Mouse (Mus musculus): Measurements from ENCODE around the gene Rcan3. TPM values are rescaled to one million over a fixed set of nuclear protein-coding genes. Genes with fewer than 3 reads are reported as not detected.

Gene Rcan3
- polyA plus RNA-seq, 1 experiment from 2014 or later, result 19.0 TPM

DNA sequence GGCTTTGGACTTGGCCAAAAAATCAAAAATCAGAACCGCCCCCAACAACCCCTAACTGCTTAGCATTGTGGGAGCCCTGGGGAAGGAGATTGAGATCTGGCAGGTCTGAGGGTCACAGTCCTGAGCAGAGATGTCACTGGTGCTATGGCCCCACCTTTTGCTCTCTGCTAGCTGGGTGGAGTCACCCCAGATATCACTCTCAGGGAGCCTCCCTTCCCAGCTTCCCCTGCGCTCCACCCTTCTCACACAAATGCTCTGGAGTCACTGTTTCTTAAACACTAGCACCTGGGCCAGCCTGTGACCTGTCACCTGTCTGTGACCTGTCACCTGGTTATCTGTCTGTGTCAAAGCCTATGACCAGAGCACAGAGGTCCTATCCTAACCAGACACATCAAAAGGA is 28.7 kb downstream of the Rcan3 start:
- H3K9ac ChIP-seq (replicated peaks; ENCODE audit: low read depth, low read length), result no peak overlapping the region
- WGBS, result 89% methylated on average over 2 of the region's 2 CpGs
- no peak overlapping the region for H3K27ac ChIP-seq (ENCODE audit: low read length)
- ATAC-seq (ENCODE audit: insufficient number of reproducible peaks, insufficient read depth, low FRiP score, low read depth), result no peak
- no peaks in the 10 kb centered on the region for H3K9me3 ChIP-seq (ENCODE audit: control insufficient read depth, low read depth, low read length)
- no peak overlapping the region for H3K4me2 ChIP-seq (replicated peaks; ENCODE audit: low read depth, low read length)
- no peak overlapping the region for H3K4me3 ChIP-seq (ENCODE audit: low read depth, low read length)
- H3K36me3 ChIP-seq (ENCODE audit: control insufficient read depth, insufficient read depth, low read length), result no peaks in the 10 kb centered on the region
- no peaks in the 10 kb centered on the region for H3K4me1 ChIP-seq (ENCODE audit: control insufficient read depth, insufficient read depth, low read length)
- no peaks in the 10 kb centered on the region for H3K27me3 ChIP-seq (ENCODE audit: control insufficient read depth, insufficient read depth, low read length)

DNA sequence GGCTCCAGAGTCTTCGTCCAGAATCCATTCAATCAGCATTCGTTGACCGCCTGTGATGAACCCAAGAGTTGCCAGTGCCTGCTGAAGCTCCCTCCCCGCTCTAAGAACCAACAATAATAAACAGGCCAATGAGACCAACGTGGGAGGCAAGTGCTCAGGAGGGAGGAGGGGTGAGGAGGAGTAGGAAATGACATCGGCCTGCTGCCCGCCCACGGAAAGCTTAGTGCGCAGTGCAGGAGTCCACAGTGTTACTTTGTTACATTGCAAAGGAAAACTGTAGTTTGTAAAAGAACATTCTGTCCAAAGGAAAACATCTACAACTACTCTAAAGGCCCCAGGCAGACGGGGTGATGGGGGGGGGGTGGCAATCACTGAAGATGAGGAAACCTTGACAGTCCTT is 29.6 kb downstream of the Rcan3 start:
- Histone ChIP-seq H3K4me3 (ENCODE audit: low read depth, low read length) (no peak overlapping the region), H3K4me1 (ENCODE audit: control insufficient read depth, insufficient read depth, low read length) (no peaks in the 10 kb centered on the region), H3K36me3 (ENCODE audit: control insufficient read depth, insufficient read depth, low read length) (no peaks in the 10 kb centered on the region), H3K9ac (replicated peaks; ENCODE audit: low read depth, low read length) (no peak overlapping the region), H3K27ac (ENCODE audit: low read length) (no peak overlapping the region), H3K9me3 (ENCODE audit: control insufficient read depth, low read depth, low read length) (no peaks in the 10 kb centered on the region), H3K4me2 (replicated peaks; ENCODE audit: low read depth, low read length) (no peak overlapping the region), H3K27me3 (ENCODE audit: control insufficient read depth, insufficient read depth, low read length) (no peaks in the 10 kb centered on the region)
- no peak for ATAC-seq (ENCODE audit: insufficient number of reproducible peaks, insufficient read depth, low FRiP score, low read depth)
- 72% methylated on average over 10 of the region's 10 CpGs for WGBS

GRCm38 (mm10) chr4:135401881-135402280 is 31.8 kb downstream of the Rcan3 start:
- WGBS, result 28% methylated on average over 7 of the region's 7 CpGs
- Histone ChIP-seq H3K36me3 (ENCODE audit: control insufficient read depth, insufficient read depth, low read length) (no peaks in the 10 kb centered on the region), H3K27me3 (ENCODE audit: control insufficient read depth, insufficient read depth, low read length) (no peaks in the 10 kb centered on the region)

GRCm38 (mm10) chr4:135397991-135398390 is 35.7 kb downstream of the Rcan3 start, which contains the start of gene Ncmap:
Gene Ncmap (minus strand): TSS chr4:135398227.
- H3K9ac ChIP-seq (replicated peaks; ENCODE audit: low read depth, low read length), result no peak within 1 kb of the TSS; the same call in 1 of the 2 replicates
- peak within 1 kb of the TSS; percentile 48 for H3K4me2 ChIP-seq (replicated peaks; ENCODE audit: low read depth, low read length)
- H3K9me3 ChIP-seq (ENCODE audit: control insufficient read depth, low read depth, low read length), result no peaks in the 10 kb centered on the region
- peak within 1 kb of the TSS; percentile 21; the same call in 1 of the 2 replicates for H3K27ac ChIP-seq (ENCODE audit: low read length)
- H3K4me1 ChIP-seq (ENCODE audit: control insufficient read depth, insufficient read depth, low read length), result no peaks in the 10 kb centered on the region
- H3K36me3 ChIP-seq (ENCODE audit: control insufficient read depth, insufficient read depth, low read length), result no peaks in the 10 kb centered on the region
- peak; percentile 70 for ATAC-seq (ENCODE audit: insufficient number of reproducible peaks, insufficient read depth, low FRiP score, low read depth)
- WGBS, result under 1% methylated on average over 28 of the region's 29 CpGs
- H3K27me3 ChIP-seq (ENCODE audit: control insufficient read depth, insufficient read depth, low read length), result no peaks in the 10 kb centered on the region
- H3K4me3 ChIP-seq (ENCODE audit: low read depth, low read length), result peak within 1 kb of the TSS; percentile 26

More at GRCm38 (mm10) chr4:135401881-135402280, 31.8 kb downstream of the Rcan3 start:
- no peak for ATAC-seq (ENCODE audit: insufficient number of reproducible peaks, insufficient read depth, low FRiP score, low read depth)
- H3K4me2 ChIP-seq (replicated peaks; ENCODE audit: low read depth, low read length), result no peak overlapping the region
- no peak overlapping the region for H3K9ac ChIP-seq (replicated peaks; ENCODE audit: low read depth, low read length)
- H3K4me1 ChIP-seq (ENCODE audit: control insufficient read depth, insufficient read depth, low read length), result no peaks in the 10 kb centered on the region
- no peak overlapping the region for H3K27ac ChIP-seq (ENCODE audit: low read length)
- no peaks in the 10 kb centered on the region for H3K9me3 ChIP-seq (ENCODE audit: control insufficient read depth, low read depth, low read length)
- no peak overlapping the region for H3K4me3 ChIP-seq (ENCODE audit: low read depth, low read length)

- peak overlapping the region; percentile 48 for H3K4me2 ChIP-seq (replicated peaks; ENCODE audit: low read depth, low read length)
- 5% methylated on average over 16 of the region's 16 CpGs for WGBS
- H3K36me3 ChIP-seq (ENCODE audit: control insufficient read depth, insufficient read depth, low read length), result no peaks in the 10 kb centered on the region
- H3K9me3 ChIP-seq (ENCODE audit: control insufficient read depth, low read depth, low read length), result no peaks in the 10 kb centered on the region
- no peak overlapping the region for H3K9ac ChIP-seq (replicated peaks; ENCODE audit: low read depth, low read length)
- no peaks in the 10 kb centered on the region for H3K4me1 ChIP-seq (ENCODE audit: control insufficient read depth, insufficient read depth, low read length)
- H3K4me3 ChIP-seq (ENCODE audit: low read depth, low read length), result peak overlapping the region; percentile 26
- H3K27me3 ChIP-seq (ENCODE audit: control insufficient read depth, insufficient read depth, low read length), result no peaks in the 10 kb centered on the region
- peak; percentile 86; the same call in 1 of the 2 replicates for ATAC-seq (ENCODE audit: insufficient number of reproducible peaks, insufficient read depth, low FRiP score, low read depth)
- peak overlapping the region; percentile 21; the same call in 1 of the 2 replicates for H3K27ac ChIP-seq (ENCODE audit: low read length)
Observed at GRCm38 (mm10) chr4:135397551-135397950, 36.1 kb downstream of the Rcan3 start.

DNA sequence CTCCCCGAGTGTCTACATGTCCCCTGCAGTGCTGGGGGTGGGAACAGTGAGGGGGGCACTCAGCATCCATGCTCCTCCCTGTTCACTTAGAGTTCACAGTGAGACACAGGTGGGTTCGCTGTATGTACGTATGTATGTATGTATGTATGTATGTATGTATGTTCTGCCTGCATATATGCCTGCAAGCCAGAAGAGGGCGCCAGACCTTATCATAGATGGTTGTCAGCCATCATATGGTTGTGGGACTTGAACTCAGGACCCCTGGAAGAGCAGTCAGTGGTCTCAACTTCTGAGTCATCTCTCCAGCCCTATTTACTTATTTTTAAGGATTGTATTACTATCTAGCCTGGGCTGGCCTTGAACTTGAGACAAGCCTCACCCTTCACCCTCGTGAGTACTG is 37.4 kb downstream of the Rcan3 start:
- Histone ChIP-seq H3K9me3 (ENCODE audit: control insufficient read depth, low read depth, low read length) (no peaks in the 10 kb centered on the region), H3K27me3 (ENCODE audit: control insufficient read depth, insufficient read depth, low read length) (no peaks in the 10 kb centered on the region), H3K9ac (replicated peaks; ENCODE audit: low read depth, low read length) (no peak overlapping the region), H3K27ac (ENCODE audit: low read length) (no peak overlapping the region), H3K4me3 (ENCODE audit: low read depth, low read length) (no peak overlapping the region), H3K4me1 (ENCODE audit: control insufficient read depth, insufficient read depth, low read length) (no peaks in the 10 kb centered on the region), H3K4me2 (replicated peaks; ENCODE audit: low read depth, low read length) (no peak overlapping the region), H3K36me3 (ENCODE audit: control insufficient read depth, insufficient read depth, low read length) (no peaks in the 10 kb centered on the region)
- ATAC-seq (ENCODE audit: insufficient number of reproducible peaks, insufficient read depth, low FRiP score, low read depth), result no peak
- WGBS, result 89% methylated on average over 5 of the region's 5 CpGs

DNA sequence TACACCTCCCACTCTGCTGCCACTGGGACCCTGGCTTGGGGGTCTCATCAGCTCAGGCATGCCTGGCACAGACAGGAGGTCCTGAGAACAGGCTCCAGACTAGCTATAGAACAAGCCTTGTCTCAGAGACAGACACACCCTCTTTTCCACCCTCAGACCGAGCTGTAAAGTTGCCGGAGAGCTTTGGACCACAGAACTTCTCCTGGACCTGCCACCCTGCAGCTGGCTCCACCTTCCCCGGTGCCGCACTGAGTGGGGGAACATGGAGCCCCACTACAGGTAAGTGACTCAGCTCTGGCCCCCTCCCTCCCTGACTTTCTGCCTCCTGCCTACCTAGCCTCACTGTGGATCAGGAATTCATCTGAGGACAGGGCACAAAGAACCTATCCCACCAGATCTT is 38.3 kb downstream of the Rcan3 start:
- H3K4me2 ChIP-seq (replicated peaks; ENCODE audit: low read depth, low read length), result no peak overlapping the region
- 76% methylated on average over 4 of the region's 4 CpGs for WGBS
- no peak for ATAC-seq (ENCODE audit: insufficient number of reproducible peaks, insufficient read depth, low FRiP score, low read depth)
- no peaks in the 10 kb centered on the region for H3K27me3 ChIP-seq (ENCODE audit: control insufficient read depth, insufficient read depth, low read length)
- H3K4me1 ChIP-seq (ENCODE audit: control insufficient read depth, insufficient read depth, low read length), result no peaks in the 10 kb centered on the region
- H3K36me3 ChIP-seq (ENCODE audit: control insufficient read depth, insufficient read depth, low read length), result no peaks in the 10 kb centered on the region
- H3K4me3 ChIP-seq (ENCODE audit: low read depth, low read length), result no peak overlapping the region
- H3K27ac ChIP-seq (ENCODE audit: low read length), result no peak overlapping the region
- no peaks in the 10 kb centered on the region for H3K9me3 ChIP-seq (ENCODE audit: control insufficient read depth, low read depth, low read length)
- no peak overlapping the region for H3K9ac ChIP-seq (replicated peaks; ENCODE audit: low read depth, low read length)

- no peak overlapping the region for H3K4me3 ChIP-seq (ENCODE audit: low read depth, low read length)
- H3K9me3 ChIP-seq (ENCODE audit: control insufficient read depth, low read depth, low read length), result no peaks in the 10 kb centered on the region
- H3K4me1 ChIP-seq (ENCODE audit: control insufficient read depth, insufficient read depth, low read length), result no peaks in the 10 kb centered on the region
- no peak overlapping the region for H3K4me2 ChIP-seq (replicated peaks; ENCODE audit: low read depth, low read length)
- ATAC-seq (ENCODE audit: insufficient number of reproducible peaks, insufficient read depth, low FRiP score, low read depth), result no peak
- no peaks in the 10 kb centered on the region for H3K27me3 ChIP-seq (ENCODE audit: control insufficient read depth, insufficient read depth, low read length)
- no peaks in the 10 kb centered on the region for H3K36me3 ChIP-seq (ENCODE audit: control insufficient read depth, insufficient read depth, low read length)
- H3K9ac ChIP-seq (replicated peaks; ENCODE audit: low read depth, low read length), result no peak overlapping the region
- H3K27ac ChIP-seq (ENCODE audit: low read length), result no peak overlapping the region
- WGBS, result 74% methylated on average over 7 of the region's 7 CpGs
Observed at GRCm38 (mm10) chr4:135394666-135395065, 39.0 kb downstream of the Rcan3 start.

- Histone ChIP-seq H3K36me3 (ENCODE audit: control insufficient read depth, insufficient read depth, low read length) (no peaks in the 10 kb centered on the region), H3K9ac (replicated peaks; ENCODE audit: low read depth, low read length) (no peak overlapping the region), H3K27ac (ENCODE audit: low read length) (no peak overlapping the region), H3K9me3 (ENCODE audit: control insufficient read depth, low read depth, low read length) (no peaks in the 10 kb centered on the region), H3K4me3 (ENCODE audit: low read depth, low read length) (no peak overlapping the region), H3K4me2 (replicated peaks; ENCODE audit: low read depth, low read length) (no peak overlapping the region), H3K27me3 (ENCODE audit: control insufficient read depth, insufficient read depth, low read length) (no peaks in the 10 kb centered on the region), H3K4me1 (ENCODE audit: control insufficient read depth, insufficient read depth, low read length) (no peaks in the 10 kb centered on the region)
- ATAC-seq (ENCODE audit: insufficient number of reproducible peaks, insufficient read depth, low FRiP score, low read depth), result no peak
- 72% methylated on average over 6 of the region's 6 CpGs for WGBS
Observed at GRCm38 (mm10) chr4:135393381-135393780, 40.3 kb downstream of the Rcan3 start.

All from stomach, embryonic 14.5 days (tissue).